Mouse (Mus musculus): ENCODE data around the gene Tas2r118.

Gene Tas2r118

GRCm38 (mm10) chr6:23969960-23970359 lies at the start of gene Tas2r118:
TSS of gene Tas2r118 (minus strand) at chr6:23970060.
- DNase-seq: no peak

GRCm38 (mm10) chr6:24018320-24018719 lies 48.5 kb upstream of the Tas2r118 start:
- no peak for DNase-seq

GRCm38 (mm10) chr6:23993276-23993675 lies 23.4 kb upstream of the Tas2r118 start:
- DNase-seq: no peak

- no peak for DNase-seq
Measured at GRCm38 (mm10) chr6:23990687-23991387, 21.0 kb upstream of the Tas2r118 start.

- no peak for DNase-seq
Measured at GRCm38 (mm10) chr6:23986293-23986692, 16.4 kb upstream of the Tas2r118 start.

GRCm38 (mm10) chr6:23966980-23967379 lies 2.9 kb downstream of the Tas2r118 start:
- no peak for DNase-seq

GRCm38 (mm10) chr6:23965925-23966324 lies 3.9 kb downstream of the Tas2r118 start:
- no peak for DNase-seq

- DNase-seq: no peak
Measured at GRCm38 (mm10) chr6:23963741-23964140, 6.1 kb downstream of the Tas2r118 start.

GRCm38 (mm10) chr6:23940776-23941175 lies 29.1 kb downstream of the Tas2r118 start:
- DNase-seq: peak; percentile 60

GRCm38 (mm10) chr6:23938575-23939488 lies 31.0 kb downstream of the Tas2r118 start:
- no peak for DNase-seq

GRCm38 (mm10) chr6:23936414-23936813 lies 33.4 kb downstream of the Tas2r118 start:
- no peak for DNase-seq

- no peak for DNase-seq
Measured at GRCm38 (mm10) chr6:23923806-23924205, 46.1 kb downstream of the Tas2r118 start.
